Mouse (Mus musculus) left cerebral cortex, postnatal 14 days (tissue): ENCODE results near the gene Tmed8. TPM values are rescaled to one million over a fixed set of nuclear protein-coding genes. Genes with fewer than 3 reads are reported as not detected.
A peak's percentile ranks its signal among the peaks of the same experiment; 100 is the strongest.
"Not testable (repeated sequence)": the region's sequence is repeated elsewhere in the genome, so short reads cannot be mapped to it uniquely, and the experiment has no call there.

Experiments used
- DNase-seq, 2 experiments: peaks; one replicate each; pipeline ENCODE4 v3.0.0; 2021 to 2022; ENCODE audit warnings: low spot score in 2 of 2, mixed read lengths in 1 of 2
- intact Hi-C: fragments of 180-260 bp; cut with DNase I; formaldehyde crosslinking; loops from one replicate; pipeline ENCODE4 v1.15.1; 2025
- long read RNA-seq, 2 experiments: library from polyadenylated mRNA; stranded (forward); transcript quantifications; one replicate each; pipeline ENCODE4 v2.0.0; 2021
- total RNA-seq, 2 experiments: library from RNA; stranded (reverse); gene quantifications; 2 replicates each; pipeline ENCODE4 v1.2.3; 2021

Gene Tmed8
- 10 to 100 TPM; 28.0 to 28.5 TPM for total RNA-seq
- long read RNA-seq, experiment 1, full-length matches to known transcripts = 2 of 9 reads
- long read RNA-seq, experiment 1, partial matches to known transcripts = 1 of 9 reads
- long read RNA-seq, experiment 1, other reads (novel, unspliced or antisense) = 6 of 9 reads
- long read RNA-seq, experiment 2, full-length matches to known transcripts = 1 of 6 reads
- long read RNA-seq, experiment 2, partial matches to known transcripts = 0 of 6 reads
- long read RNA-seq, experiment 2, other reads (novel, unspliced or antisense) = 5 of 6 reads

DNA sequence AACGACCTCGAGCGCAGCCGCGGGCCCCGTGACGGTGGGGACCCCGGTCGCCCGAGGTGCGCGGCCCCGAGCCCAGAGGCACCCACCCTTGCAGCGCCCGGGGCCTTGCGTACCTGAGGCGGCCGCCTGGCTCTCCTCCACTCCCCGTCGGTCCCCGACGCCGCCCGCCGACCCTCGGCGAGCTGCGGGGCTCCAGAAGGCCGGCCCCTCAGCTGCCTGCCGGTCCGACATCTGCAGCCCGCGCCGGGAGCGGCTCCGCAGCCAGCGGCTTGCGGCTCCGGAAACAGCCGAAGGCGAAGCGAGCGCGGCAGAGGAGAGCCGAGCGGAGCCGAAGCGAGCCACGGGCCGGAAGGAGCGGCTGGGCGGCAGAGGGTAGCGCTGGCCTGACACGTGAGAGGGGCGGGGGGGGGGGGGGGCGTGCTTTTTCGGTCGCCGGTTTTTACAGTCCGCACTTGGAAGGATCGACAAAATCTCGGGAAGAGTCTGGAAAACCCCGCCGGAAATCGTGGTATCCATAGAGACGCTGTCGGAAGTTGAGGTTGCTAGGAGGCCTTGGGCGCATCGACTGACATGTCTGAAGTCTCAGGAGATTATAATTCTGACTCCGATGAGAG is at the start of gene Tmed8:
Tmed8 (minus strand) TSS at position 482 of the 614 bp plus-strand sequence.
- intact Hi-C loops = loop anchor here (5.0 kb wide), 1 partner anchor 37 kb away; the partner anchor contains the start of gene Noxred1
- DNase-seq = peak; percentile 77 to 84

DNA sequence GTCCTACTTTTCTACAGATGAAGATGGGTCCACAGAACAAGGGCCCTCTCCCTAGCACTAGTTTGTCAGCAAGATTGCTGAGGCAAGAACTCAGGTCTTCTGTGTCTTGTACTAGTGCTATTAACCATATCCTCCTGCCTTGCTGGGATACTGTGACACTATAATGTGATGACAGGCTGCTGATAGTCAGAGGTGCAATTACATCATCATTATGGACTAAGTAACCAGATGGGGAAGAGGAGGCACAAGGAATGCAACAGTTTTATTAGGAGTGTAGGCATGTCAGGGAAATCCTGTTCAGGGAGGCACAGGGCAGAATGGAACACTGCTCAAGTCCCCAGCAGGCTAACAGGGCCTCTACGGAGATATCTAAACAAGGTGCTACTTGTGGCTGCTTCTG is 38.4 kb upstream of the Tmed8 start, which contains the start of gene Noxred1:
Noxred1 (minus strand) TSS at position 101 of the 400 bp plus-strand sequence.
- intact Hi-C loops = loop anchor here (5.0 kb wide), 1 partner anchor 36 kb away; the partner anchor contains the start of gene Tmed8
- DNase-seq = no peak

DNA sequence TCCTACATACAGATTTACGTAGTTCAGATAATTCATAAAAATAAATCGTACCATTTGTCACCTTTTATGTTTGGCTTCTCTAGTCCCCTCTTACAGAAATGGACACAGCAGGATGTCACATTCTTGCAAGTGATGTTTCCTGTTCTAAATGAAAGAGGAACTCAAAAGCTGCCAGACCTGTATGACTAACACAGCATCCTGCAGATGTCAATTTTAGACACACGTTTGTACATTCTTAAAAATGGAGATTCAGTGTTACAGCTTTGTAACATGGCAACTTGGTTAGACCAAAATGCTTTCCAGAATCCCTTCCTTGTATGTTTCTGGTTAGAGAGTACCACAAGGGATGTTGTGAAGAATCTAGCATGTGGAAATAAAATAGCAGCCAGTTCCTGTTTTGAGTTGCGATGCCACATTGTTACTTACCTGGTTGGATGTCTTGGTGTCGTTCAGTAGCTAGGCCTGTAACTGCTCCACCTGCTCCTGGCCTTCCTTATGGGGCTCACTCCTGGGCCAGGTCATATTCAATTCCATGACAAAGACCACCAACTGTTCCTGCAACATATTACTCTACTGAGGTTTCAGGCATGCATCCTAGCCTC is 36.7 kb upstream of the Tmed8 start:
- intact Hi-C loops = loop anchor here (5.0 kb wide), 1 partner anchor 35 kb away; the partner anchor contains the start of gene Tmed8
- DNase-seq = peak in 1 of 2 experiments; percentile 9

DNA sequence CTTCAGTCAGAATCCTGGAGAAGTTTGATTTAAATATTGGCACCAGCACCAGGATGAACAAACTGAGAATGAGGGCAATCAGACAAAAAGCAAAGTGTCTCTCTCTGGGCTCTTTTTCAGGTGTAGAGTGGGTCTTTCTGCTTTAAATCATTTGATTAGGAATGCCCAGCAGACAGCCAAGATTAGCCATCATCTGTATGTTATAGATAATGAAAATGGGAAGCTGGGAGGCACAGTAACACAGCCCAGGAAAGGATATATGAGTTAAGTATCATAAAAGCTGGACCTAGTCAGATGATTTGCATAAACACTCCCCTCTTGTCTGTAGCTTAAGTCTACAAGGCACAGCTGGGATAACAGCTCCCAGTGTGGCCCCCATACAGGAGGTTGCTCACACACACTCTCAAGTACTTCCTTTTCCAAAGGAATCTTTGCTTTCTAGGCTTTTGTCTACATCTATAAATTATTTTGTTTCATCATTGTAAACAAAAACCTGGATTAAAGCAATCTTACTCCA is 30.2 kb upstream of the Tmed8 start:
- intact Hi-C loops = no loop called here
- DNase-seq = no peak

DNA sequence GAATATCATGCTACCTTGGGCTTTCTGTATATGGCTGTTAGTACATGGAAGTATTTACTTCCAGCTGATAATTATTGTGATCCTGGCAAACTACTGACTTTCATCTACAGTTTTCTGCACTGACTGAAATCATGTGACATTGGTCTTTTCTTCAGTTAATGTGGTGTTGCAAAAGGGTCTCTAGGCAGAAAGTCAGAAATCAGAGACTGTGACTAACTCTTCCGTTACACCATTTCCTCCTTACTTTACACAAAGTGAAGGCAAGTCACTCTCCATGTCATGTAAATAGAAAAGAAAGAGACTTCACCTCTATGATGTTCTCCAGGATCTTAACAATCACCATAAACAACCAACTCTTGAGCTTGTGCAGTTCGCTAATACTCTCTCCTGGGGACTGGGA is 29.4 kb upstream of the Tmed8 start:
- no peak for DNase-seq
- intact Hi-C loops = no loop called here

DNA sequence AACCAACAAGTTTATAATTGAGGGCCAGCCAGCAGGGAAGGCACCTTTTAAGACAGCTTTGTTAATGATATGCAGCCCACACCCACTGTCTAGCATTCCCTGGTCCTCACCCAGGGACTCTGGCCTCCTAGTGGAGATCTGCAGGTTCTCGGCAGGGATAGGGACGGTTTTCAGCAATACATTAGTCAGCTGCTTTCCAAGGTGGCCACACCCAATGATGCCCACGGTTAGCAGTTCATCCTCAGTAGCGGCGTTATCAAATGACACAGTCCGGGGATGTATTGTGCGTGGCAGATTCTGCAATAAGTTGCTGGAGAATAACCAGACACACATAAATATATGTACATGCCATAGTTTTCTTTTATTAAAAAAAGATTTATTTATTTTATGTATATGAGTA is 26.5 kb upstream of the Tmed8 start:
- no peak for DNase-seq
- intact Hi-C loops = no loop called here

DNA sequence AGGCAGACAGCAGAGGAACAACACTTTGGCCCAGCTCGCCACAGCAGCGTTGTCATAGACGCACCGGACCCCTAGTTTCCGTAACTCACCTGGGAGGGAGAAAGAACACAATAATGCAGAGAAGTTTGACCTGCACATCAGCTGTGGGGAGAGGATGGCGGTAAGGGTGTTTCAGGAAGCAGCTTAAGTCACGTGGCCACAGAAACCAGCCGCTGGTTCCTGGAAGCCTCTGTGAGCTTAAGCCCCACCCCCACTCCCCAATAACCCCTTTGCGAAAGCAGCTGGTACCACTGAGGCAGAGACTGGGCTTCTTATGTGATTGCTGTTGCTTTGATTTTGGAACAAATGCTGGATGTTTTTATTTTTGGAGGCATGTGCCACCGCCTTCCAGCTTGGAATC is 24.7 kb upstream of the Tmed8 start:
- DNase-seq = no peak
- intact Hi-C loops = no loop called here

DNA sequence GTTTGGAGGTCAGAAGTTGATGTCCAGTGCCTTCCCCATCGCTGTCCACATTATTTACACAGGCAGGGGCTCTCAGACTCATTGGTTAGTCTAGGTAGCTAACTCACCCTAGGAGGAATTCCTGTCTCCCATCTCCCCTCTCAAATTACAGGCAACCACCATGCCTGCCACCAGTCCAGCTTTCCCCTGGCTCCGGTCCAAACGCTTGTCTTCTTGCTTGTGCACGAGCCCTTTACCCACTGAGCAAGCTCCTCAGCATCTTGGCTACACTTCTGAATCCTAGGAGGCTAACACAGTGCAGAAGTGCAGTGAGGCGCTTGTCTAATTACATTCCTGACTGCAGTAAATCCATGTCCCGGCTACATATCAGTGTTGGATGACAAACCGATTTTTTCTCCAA is 19.1 kb upstream of the Tmed8 start:
- no peak for DNase-seq
- intact Hi-C loops = no loop called here

DNA sequence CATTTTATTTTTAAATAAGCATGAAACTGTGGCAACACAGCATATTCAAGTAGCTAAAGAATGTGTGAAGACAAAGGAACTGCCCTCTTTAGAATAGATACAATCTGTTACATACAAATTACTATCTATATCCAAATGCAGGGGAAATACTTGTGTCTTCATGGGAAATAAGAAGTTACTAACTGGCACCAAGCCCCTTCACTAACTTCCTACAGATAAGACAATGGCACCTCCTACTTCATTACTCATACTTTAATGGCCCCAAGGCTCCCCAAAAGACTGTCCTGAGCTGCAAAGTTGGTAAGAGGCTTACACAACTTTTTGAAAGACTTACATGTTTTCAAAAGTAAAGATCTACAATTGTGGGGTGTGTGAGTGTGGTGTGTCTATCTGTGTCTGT is 17.3 kb upstream of the Tmed8 start:
- intact Hi-C loops = no loop called here
- no peak for DNase-seq

DNA sequence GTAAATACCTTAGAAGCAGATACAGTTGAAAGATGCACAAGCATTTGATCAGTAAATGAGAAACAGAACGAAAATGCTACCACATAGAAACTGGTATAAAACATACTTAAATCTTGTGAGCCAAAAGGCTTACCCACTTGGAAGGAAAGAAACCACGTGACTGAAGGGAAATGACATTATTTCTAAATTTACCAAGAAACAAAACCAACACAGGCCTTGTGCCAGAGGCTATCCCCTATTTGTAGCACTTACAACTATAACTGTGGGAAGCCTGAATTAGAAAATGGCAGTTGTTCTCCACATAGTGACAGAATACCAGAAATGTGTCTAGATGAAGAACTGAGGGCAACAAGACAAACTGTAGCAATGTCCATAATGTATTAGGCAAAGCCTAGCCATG is 15.8 kb upstream of the Tmed8 start:
- intact Hi-C loops = no loop called here
- DNase-seq = no peak

DNA sequence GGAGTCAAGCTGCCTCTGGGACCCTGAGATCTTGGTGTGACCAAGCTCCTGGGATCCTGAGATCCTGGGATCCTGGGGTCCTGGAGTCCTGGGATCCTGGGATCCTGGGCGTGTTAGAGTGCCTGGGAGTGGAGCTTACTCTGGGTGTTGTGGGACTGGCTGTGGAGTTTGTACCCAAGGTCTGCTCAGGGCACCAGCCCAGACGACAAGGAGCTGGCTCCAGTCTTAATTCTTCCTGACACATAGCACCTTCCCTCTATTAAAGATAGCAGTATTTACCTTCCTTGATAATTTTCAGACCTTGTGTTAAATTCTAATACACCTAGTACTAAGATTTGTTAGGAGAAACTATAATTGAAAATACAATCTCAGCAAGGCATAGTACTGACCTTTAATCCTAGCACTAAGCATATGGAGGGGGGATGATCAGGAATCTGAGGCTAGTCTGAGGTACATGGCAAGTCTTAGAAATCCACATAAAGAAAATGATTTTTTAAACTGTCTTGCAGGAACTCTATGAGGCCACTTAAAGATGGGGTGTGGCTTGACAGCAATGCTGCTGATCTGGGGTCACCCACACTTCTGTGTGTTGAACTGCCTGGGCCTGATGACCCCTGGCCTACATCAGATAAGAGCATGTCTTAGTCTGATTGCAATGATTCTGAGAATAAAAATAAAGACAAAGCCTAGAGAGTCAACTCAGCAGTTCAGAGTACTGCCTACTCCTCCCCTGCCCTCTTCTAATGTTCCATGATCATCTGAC is 12.8 kb upstream of the Tmed8 start:
- intact Hi-C loops = no loop called here
- DNase-seq = no peak

DNA sequence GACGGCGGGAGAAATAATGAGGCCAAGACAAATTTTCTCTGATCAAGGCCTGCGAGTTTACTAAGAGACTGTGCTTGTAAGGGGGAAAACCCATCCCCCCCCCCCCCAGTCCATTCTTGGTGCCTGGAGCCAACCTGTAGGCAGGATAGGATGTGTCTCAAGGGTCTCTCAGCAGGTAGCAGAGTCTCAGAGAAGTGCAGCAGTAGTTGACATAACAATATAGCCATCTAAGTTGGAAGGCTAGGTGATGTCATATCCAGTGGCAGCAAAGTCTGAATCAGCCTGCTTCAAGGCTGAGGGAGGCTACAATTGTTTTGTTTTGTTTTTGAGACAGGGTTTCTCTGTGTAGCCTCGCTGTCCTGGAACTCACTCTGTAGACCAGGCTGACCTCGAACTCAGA is 5.5 kb upstream of the Tmed8 start:
- intact Hi-C loops, DNase-seq: not testable (repeated sequence)

DNA sequence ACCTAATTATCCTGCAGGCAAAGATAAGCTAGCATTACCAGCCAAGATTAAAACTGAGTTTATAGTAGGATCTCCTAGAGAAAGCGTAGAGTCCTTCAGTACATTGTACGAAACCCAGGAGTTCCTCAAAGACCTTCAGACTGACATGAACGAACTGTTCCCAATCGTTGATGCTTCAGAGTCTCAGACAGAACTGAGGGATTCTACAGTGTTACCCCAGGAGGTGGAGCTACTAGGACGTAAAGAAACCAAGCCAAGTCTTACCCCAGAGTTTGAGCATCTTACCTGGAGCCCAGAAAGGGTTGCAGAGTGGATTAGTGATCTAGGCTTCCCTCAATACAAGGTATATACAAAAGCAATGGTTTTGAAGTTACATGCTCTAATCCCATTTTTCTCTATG is 1.4 kb upstream of the Tmed8 start:
- no peak for DNase-seq
- intact Hi-C loops = loop anchor here (5.0 kb wide), 1 partner anchor 36 kb away; the partner anchor contains the start of gene Noxred1

DNA sequence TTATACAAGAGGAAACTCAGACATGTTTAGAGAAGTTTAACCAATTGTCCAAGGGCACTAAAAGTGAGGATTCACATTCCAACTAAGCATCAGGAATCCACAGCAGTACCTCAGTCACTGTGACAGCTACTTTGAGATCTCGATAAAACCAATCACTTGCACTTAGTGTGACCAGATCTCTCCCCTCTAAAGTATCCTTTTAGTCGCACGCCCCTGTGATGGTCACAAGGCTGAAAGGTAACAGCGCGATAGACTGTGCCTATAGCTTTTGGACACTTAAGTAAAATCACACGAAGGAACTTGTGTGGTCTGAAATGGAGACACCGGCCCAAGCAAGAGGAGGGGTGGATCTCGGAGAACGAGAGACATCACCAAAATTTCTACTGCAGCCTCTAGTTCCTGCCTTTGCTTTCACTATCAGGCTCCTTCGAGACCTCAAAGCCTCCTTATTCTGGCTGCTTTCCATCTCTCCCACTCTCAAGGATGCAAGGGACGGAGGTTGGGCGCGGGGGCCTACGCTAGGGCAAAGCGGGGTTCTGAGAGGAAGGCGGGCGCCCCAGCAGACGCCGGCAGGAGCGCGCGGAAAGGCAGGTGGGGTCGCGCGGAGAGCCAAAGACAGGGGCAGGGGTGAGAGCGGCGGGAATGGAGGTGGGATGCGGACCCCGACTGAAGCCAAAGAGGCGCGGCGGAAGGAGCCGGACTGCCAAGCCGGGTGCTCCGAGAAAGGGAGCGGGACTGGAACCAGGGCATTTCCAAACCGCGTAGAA is 865 bp downstream of the Tmed8 start, which contains the start of gene Samd15:
Samd15 (plus strand) TSS at position 518 of the 767 bp plus-strand sequence.
- DNase-seq = peak; percentile 26 to 45
- intact Hi-C loops = no loop called here

DNA sequence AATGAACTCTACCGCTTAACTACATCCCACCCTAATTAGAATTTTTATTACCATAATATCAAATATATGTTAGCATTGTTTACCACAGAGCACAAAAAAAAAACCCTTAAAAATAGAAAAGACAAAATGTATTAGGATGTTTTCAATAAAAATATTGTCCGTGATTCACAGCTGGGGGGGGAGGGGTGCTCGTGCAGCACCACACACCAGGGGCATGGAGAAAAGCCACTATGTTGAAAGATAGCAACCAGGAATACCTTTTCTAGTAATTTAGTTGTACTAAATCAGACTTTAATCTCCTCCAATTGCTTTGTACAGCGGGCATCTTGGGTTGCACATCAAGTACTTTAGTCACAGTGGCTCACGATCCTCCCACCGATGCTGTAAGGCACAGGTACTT is 1.5 kb downstream of the Tmed8 start:
- DNase-seq = no peak
- intact Hi-C loops = no loop called here

DNA sequence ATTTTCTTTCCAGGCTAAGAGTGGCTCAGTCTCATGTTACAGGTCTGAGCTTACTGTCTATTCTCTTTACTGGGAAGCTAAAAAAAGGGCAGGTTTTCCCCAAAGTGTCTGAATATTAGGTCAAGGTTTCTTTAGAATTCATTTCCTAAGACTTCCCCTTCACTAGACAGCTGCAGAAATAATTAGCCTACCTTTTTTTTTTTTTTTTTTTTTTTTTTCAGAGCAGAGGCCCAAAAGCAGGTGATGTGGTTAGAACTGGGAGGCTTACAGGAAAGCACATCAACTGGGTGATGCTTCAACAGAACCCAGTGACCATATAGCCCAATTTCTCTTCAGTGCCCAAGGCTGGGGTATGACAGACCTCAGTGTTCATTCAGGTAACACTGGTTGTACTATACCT is 3.9 kb downstream of the Tmed8 start:
- intact Hi-C loops = no loop called here
- no peak for DNase-seq

DNA sequence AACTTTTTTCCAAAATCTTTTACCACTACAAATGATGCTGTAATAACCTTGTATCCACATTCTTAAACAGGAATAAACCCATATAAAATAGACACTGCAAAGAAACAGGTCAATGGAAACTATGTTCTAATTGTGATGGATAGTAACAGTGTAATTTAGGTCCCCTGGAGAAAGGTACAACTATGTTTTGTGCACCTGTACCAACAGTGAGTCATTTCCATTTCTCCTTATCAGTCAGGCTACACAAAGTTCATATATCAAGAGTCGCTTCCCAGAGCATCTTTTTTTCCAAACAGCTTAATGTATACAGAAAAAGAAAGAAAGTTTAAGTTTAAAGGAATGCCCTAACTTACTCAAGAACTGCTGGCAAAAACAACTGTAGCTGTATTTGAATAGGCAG is 5.2 kb downstream of the Tmed8 start:
- intact Hi-C loops = no loop called here
- DNase-seq = no peak

DNA sequence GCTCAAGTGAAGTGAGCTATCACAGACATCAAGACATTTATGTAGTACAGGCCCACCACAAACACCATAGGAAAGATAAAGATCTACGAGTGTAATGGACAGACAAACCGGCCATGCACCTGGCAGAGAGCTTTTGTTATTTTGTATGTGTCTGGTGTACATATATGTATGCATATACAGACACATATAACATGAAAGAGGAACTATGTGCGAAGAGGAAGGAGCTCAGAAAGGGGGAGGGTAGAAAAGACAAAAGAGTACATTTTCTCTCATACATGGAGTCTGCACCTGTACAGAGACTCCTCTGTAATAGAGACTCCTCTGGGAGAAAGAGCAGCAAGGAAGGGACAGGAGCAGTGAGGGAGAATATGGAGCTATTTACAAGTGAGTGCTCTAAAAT is 7.2 kb downstream of the Tmed8 start:
- DNase-seq = no peak
- intact Hi-C loops = no loop called here

DNA sequence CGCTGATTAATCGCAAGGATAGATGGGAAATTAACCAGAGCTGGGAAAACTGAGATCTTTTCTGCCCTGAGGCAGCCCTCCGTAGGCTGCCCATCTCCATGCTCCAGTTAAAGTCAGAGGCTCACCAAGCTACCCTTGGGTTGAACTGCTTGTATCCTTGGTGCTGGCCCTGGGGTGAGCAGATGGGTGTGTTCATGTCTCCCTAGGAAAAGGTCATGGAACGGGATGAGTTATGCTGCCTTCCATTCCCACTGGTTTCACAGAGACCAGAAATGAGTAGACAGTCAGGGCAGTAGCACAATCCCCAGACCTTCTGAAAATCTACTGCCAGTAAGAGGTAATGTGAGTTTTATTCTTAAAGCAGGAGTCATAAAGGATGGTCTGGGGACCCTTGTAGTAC is 22.6 kb downstream of the Tmed8 start:
- intact Hi-C loops = no loop called here

More for the DNA sequence above, 22.6 kb downstream of the Tmed8 start:
- no peak for DNase-seq
